Mouse (Mus musculus) T-cell, adult 2 months (primary cell): Measurements from ENCODE around the gene Kalrn.

Experiments
- DNase-seq: peaks from one replicate; pipeline ENCODE4 v3.0.0; 2022; ENCODE audit warnings: low spot score

Gene Kalrn

DNA sequence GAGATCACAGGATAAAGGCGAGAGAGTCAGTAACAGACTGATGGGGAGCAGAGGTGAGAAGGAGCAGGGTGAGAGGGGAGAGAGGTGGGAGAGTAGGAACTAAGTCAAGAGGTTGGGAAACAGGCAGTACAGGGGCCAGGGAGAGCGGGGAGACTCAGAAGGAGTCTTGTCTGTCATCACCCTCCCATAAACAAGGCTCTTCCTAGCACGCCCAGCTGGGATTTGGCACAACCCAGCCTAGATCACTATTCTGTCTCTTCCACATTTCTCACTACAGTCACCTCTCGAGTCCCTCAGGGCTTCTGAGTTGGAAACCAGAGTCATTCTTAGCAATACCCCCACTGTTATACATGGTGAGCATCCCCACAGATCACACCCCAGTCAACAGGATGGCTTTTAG lies 390.1 kb downstream of the Kalrn start:
- no peak for DNase-seq

GRCm38 (mm10) chr16:34175625-34176024 lies 397.7 kb downstream of the Kalrn start:
- DNase-seq: no peak

DNA sequence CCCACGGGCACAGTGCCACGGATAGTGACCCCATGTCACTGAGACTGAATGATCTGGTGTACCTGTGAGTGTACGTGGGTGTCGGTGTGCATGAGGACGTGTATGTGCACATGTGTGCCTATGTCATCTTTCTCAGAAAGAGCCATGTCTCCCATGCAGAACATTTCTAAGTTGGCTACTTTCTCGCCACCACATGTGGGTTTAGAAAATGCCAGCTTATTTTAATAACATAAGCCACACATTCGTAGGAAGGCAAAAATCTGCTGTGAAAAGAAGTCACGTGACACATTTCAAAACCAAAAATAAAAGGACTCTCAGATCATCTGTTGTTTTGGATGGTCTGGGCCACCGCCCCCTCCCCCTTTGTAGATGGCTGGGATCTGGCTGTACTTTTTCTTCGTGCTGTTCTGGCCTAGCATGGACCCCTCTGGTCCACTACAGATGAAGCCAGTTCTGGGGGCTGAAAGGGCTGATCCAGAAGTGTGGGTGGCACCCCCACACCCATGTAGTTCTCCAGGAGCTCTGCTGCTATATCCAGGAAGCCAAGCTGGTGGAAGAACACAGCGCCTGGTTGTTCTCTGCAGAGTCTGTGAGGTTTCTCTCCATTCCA lies 400.7 kb downstream of the Kalrn start:
- DNase-seq: no peak

DNA sequence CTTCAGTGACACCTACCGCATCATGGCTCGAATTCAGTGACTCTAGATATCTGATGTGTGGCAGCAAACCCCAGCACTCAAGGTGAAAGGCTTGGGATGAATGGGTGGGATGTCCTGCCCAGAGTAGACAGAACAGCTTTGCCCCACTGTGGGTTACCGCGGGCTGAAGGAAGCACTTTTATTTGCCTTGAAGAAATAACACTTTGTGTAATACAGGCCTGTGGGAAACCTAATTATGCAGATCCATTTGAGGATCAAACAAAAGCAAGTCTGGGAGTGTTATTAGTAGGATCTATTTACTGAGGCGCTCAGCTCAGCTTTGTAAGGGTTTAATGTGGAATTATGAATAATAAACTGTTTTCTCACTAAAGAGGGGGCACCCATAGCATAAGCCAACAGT lies 406.3 kb downstream of the Kalrn start:
- DNase-seq: no peak

DNA sequence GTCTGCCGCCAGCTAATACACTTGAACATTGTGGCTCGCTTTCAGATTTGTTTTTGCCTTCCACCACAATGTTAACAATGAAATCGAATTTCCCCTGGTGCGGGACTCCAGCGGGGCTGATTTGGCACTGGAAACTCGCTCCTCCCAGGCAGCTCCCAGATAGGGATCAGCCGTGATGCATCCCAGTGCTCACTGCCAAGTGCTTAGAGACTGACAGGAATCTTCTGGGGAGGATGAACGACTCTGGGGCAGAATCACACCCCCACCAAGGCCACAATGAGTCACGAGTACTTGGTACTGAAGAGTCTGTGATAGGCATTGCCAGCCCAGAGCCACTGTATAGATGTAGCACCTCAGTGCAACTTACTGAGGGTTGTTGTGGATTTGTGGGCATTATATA lies 410.2 kb downstream of the Kalrn start:
- DNase-seq: no peak

- no peak for DNase-seq
Measured at GRCm38 (mm10) chr16:34159576-34159975, 413.8 kb downstream of the Kalrn start.

DNA sequence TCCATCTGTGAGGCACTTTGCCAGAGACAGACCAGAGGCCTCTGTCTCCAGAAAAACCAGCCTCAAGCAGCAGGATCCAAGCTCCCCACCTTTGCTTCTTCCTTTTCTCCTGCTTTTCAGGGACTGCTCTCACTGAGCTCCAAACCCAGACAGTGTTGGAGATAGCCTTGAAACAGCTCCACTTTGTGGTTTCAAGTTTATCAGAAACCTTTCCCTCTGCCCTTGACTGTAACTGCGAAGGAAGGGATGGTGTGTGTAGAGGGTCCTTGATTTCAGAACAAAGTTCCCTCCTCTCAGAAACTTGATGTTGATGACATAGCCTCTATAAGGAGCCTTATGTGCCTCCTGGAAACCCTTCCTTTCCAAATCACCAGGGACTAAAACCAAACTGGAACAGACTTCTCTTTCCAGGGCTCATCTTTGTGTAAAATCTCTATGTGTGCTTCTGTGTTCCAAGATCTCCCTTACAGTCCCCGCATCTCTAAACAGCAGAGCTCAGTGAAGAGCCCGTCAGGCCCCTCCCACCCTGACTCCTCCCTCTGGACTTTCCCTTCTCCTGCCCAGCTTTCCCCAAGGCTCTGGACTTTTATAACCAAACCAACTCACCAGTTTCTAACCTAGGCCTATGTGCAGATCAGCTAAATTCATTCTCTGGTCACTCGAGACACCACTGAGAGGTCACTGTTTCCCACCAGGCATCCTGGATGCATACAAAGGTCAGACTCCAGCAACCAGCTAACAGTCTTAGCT lies 415.8 kb downstream of the Kalrn start:
- DNase-seq: no peak

GRCm38 (mm10) chr16:34155696-34156095 lies 417.6 kb downstream of the Kalrn start:
- no peak for DNase-seq

DNA sequence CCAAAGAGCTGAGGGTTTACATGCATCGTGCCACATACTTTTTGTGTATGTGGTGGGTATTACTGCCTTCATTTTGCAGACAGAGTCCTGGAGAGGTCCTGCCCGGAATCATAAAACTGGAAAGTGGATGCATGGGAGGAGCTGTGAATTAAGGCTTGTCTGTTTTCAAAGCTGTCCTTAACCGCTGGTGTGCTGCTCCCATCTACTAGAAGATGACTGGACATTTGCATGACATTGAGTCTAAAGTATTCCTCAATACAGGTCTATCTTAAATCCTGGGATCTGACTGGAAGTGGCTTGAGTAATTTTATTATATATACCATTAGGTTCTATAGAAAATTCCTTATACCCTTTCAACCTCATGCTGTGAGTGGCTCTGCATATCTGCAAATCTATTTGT lies 418.4 kb downstream of the Kalrn start:
- no peak for DNase-seq

DNA sequence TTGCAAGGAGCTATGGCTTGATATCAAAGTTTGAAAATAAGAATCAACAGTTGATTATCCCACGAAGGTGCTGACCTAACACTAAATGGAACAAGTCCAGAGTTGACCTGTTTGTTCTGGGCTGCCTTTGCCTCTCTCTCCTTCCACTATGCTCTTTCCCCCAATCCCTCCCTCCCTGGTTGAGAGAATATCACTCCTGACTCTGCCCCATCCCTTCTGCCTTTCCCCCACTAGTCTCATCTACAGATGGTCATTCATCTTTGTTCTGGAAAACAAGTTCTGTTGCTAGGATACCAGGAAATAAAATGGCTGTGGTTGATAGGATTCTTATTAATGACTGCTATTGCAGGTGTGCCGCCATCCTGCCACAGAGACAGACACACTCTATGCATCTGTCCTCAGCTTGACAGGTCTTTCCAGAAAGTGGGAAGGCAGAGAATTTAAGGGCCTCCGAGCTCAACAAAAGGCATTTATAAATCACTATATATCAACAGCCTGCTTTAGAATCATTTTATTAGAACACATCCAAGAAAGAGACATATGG lies 421.7 kb downstream of the Kalrn start:
- DNase-seq: no peak

- DNase-seq: no peak
Measured at GRCm38 (mm10) chr16:34141670-34142069, 431.7 kb downstream of the Kalrn start.

DNA sequence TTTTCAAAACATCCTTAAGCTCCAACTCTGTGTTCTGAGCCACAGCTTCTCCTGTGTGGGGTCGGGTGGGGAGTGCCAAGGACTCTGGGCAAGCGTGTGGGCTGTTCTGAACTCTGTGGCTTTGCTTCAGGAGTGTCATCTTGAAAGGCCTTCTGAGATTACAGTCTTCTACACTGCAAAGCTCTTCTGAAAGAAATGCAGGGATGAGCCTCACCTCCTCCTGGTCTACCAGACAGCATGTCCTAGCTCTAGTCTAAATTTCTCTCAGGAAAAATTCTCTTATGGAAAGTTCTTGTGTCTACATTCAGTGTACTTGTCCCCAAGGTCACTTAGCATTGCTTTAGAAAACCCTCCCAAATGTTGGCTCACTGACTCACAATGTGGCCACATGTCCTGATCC lies 438.3 kb downstream of the Kalrn start:
- DNase-seq: no peak

- DNase-seq: no peak
Measured at GRCm38 (mm10) chr16:34134628-34135027, 438.7 kb downstream of the Kalrn start.

GRCm38 (mm10) chr16:34125595-34125994 lies 447.7 kb downstream of the Kalrn start:
- peak; percentile 23 for DNase-seq

GRCm38 (mm10) chr16:34122486-34122885 lies 450.8 kb downstream of the Kalrn start:
- DNase-seq: no peak

DNA sequence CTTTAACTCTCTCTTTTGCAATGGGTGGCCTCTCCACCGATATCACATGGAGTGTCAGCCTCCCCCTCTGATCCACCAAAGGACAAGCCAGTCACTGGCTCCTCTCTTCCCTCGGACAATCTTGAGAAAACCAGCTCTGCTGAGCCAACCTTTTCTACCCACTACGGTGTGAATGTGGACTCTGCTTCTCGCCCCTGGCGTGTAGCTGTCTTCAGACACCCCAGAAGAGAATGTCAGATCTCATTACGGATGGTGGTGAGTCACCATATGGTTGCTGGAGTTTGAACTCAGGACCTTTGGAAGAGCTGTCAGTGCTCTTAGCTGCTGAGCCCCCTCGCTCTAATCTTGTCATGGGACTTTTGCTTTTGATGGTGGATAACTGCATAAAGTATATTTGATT lies 452.0 kb downstream of the Kalrn start:
- DNase-seq: no peak

DNA sequence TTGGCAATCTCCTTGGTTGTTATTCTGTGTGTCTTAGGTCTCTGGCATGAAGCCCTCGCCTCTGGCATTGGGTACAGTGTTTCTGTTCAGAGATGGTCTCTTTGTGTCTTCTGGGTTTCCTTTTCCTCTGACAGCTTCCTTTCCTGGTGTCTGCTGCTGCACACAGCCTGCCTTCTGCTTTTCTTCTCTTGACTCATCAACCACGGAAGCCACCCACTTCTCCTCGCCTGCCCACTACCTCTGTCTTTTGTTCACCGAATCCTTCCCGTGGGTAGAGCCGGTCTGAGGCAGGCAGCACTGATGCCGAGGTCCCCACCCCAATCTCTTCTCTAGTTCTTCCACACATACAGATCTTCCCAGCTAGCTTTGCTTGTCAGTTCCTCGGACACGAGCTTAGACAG lies 452.5 kb downstream of the Kalrn start:
- peak; percentile 2 for DNase-seq

GRCm38 (mm10) chr16:34119844-34120243 lies 453.5 kb downstream of the Kalrn start:
- DNase-seq: no peak

DNA sequence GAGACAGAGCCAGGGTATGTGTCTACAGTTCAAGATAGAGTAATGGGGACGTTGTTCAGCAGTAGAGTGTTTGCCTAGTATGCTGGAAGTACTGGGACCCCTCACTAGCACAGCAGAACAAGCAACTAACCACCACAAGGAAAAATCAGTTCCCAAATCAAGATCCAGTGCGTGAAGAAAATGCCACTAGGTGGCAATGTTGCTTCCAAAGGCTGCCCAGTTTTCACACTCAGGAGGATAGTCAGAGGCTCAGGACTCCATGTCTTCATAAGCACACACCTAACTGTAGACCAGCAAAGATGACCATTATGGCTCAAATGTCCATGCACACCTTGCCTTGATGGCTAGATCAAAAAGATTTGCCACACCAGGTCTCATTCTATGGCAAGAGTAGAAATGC lies 454.0 kb downstream of the Kalrn start:
- DNase-seq: no peak

- peak; percentile 34 for DNase-seq
Measured at GRCm38 (mm10) chr16:34114665-34115064, 458.7 kb downstream of the Kalrn start.

GRCm38 (mm10) chr16:34113150-34113549 lies 460.2 kb downstream of the Kalrn start:
- DNase-seq: no peak

GRCm38 (mm10) chr16:34112490-34112889 lies 460.8 kb downstream of the Kalrn start:
- no peak for DNase-seq

DNA sequence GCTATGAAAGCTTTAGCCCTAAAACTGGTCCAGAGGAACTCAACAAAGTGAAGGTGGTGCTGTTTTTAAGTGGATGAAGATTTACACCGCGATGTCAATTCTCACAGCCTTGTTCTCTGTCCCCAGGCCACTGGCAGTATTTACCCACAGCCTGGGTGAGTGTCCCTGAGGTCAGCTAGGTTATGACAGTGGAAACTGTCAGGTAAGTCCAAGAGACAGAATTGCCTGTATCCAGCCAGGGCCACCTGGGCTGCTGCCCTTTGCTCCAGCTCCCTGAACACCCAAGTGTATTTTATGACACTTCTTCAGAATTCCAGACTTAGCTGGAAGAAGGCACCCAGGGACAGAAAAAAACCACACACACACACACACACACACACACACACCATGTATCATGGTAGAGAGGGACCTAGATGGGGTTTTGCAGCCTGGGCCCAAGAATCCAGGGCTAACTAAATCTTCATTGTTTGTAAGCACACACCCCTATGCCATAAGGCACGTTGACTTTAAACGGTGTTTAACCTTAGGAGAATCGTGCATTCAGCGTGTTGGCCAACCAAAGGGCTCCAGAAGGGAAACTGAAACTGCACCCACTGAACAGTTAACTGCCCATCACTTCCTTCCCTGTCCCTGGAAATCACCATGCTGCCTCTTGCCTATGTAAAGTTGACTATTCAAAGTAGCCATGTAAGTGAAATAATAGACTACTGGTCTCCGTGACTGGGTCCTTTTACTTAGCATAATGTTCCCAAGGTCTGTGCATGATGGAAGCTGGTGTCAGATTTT lies 462.3 kb downstream of the Kalrn start:
- no peak for DNase-seq
